Mouse (Mus musculus) limb, embryonic 14.5 days (tissue): Measurements from ENCODE around the gene Iqce. TPM values are rescaled to one million over a fixed set of nuclear protein-coding genes. Genes with fewer than 3 reads are reported as not detected.
A peak's percentile ranks its signal among the peaks of the same experiment; 100 is the strongest.

Source experiments
- ATAC-seq: fragments of 200-750 bp; cut with Nextera tagmentation; 2 replicates; pipeline ENCODE4 v1.8.0; 2017; ENCODE audit warnings: low read depth, moderate number of reproducible peaks, moderate TSS enrichment; ENCODE audit not compliant: low FRiP score
- DNase-seq: peaks from one replicate; pipeline ENCODE4 v3.0.0-alpha.2; 2015; ENCODE audit warnings: low spot score
- H3K27ac ChIP-seq: fragments of 300-500 bp; sonication (generic); replicated peaks from 2 replicates; pipeline ENCODE4 v1.5.1; 2014; ENCODE audit warnings: low read depth, mild to moderate bottlenecking, low read length, moderate library complexity, mixed read lengths
- H3K27me3 ChIP-seq: fragments of 300-500 bp; sonication (generic); 2 replicates; pipeline ENCODE4 v1.6.1; 2014; ENCODE audit warnings: low read length, mixed read lengths; ENCODE audit not compliant: control insufficient read depth, insufficient read depth
- H3K36me3 ChIP-seq: fragments of 300-500 bp; sonication (generic); 2 replicates; pipeline ENCODE4 v1.6.1; 2014; ENCODE audit warnings: mild to moderate bottlenecking, low read length, moderate library complexity, mixed read lengths; ENCODE audit not compliant: control insufficient read depth, insufficient read depth
- H3K4me1 ChIP-seq: fragments of 300-500 bp; sonication (generic); 2 replicates; pipeline ENCODE4 v1.6.1; 2014; ENCODE audit warnings: antibody characterized with exemption, low read length, mixed read lengths; ENCODE audit not compliant: control insufficient read depth, insufficient read depth
- H3K4me2 ChIP-seq: fragments of 300-500 bp; sonication (generic); replicated peaks from 2 replicates; pipeline ENCODE4 v1.6.1; 2014; ENCODE audit warnings: low read depth, mild to moderate bottlenecking, low read length, moderate library complexity; ENCODE audit not compliant: severe bottlenecking
- H3K4me3 ChIP-seq: fragments of 300-500 bp; sonication (generic); replicated peaks from 2 replicates; pipeline ENCODE4 v1.5.1; 2014; ENCODE audit warnings: low read length
- H3K9ac ChIP-seq: fragments of 300-500 bp; sonication (generic); 2 replicates; pipeline ENCODE4 v1.6.1; 2014; ENCODE audit warnings: mild to moderate bottlenecking, low read depth, low read length, moderate library complexity; ENCODE audit not compliant: severe bottlenecking
- H3K9me3 ChIP-seq: fragments of 300-500 bp; sonication (generic); 2 replicates; pipeline ENCODE4 v1.6.1; 2016; ENCODE audit warnings: low read length; ENCODE audit not compliant: control insufficient read depth
- POLR2A ChIP-seq: fragments of 200-500 bp; IDR thresholded peaks from 2 replicates; pipeline ENCODE4 v1.8.0; 2012; ENCODE audit warnings: inconsistent platforms, mild to moderate bottlenecking, moderate library complexity, borderline replicate concordance; ENCODE audit not compliant: insufficient read depth, insufficient read length; ENCODE audit errors: extremely low read depth
- WGBS: fragments of 180-500 bp; shearing (Covaris S2); extraction: QIAGEN DNeasy Blood & Tissue Kit; methylation state at CpG from one replicate; pipeline ENCODE4 v1.1.7; 2014; 5-methylcytosine and 5-hydroxymethylcytosine counted together
- polyA plus RNA-seq, 2 experiments: library from polyadenylated mRNA; depleted of rRNA in 1 of 2; stranded (reverse) in 1 of 2; unstranded in 1 of 2; fragments of >200 nt; fragmentation: Nextera tagmentation in 1 of 2; extraction: Ambion mirVana in 1 of 2; gene quantifications; 2 replicates each; pipeline versions ENCODE4 v1.2.1 to v1.2.3; 2012 to 2014

Iqce gene
- polyA plus RNA-seq, 2 experiments, result 23.4 to 38.3 TPM

- WGBS, result 74% methylated on average over 9 of the region's 10 CpGs
- no peak overlapping the region for H3K4me2 ChIP-seq
- peaks cover 48% of the 10 kb centered on the region for H3K36me3 ChIP-seq
- no peaks in the 10 kb centered on the region; the same call in 1 of the 2 replicates for H3K4me1 ChIP-seq
- no peak for TF ChIP-seq POLR2A
- ATAC-seq, result no peak
- no peak overlapping the region for H3K27ac ChIP-seq
- H3K9ac ChIP-seq, result no peak overlapping the region
- no peak overlapping the region for H3K4me3 ChIP-seq
- H3K27me3 ChIP-seq, result no peaks in the 10 kb centered on the region
- H3K9me3 ChIP-seq, result no peaks in the 10 kb centered on the region
- DNase-seq, result no peak
Measured at GRCm38 (mm10) chr5:140621517-140621916, 80.7 kb downstream of the Iqce start.

GRCm38 (mm10) chr5:140621092-140621491 lies 81.1 kb downstream of the Iqce start:
- Histone ChIP-seq H3K9me3 (no peaks in the 10 kb centered on the region), H3K27ac (no peak overlapping the region), H3K36me3 (peaks cover 43% of the 10 kb centered on the region), H3K4me3 (no peak overlapping the region), H3K4me1 (no peaks in the 10 kb centered on the region; the same call in 1 of the 2 replicates), H3K27me3 (no peaks in the 10 kb centered on the region), H3K4me2 (no peak overlapping the region), H3K9ac (no peak overlapping the region)
- no peak for ATAC-seq
- WGBS, result 67% methylated on average over 9 of the region's 9 CpGs
- no peak for DNase-seq
- TF ChIP-seq POLR2A, result no peak

DNA sequence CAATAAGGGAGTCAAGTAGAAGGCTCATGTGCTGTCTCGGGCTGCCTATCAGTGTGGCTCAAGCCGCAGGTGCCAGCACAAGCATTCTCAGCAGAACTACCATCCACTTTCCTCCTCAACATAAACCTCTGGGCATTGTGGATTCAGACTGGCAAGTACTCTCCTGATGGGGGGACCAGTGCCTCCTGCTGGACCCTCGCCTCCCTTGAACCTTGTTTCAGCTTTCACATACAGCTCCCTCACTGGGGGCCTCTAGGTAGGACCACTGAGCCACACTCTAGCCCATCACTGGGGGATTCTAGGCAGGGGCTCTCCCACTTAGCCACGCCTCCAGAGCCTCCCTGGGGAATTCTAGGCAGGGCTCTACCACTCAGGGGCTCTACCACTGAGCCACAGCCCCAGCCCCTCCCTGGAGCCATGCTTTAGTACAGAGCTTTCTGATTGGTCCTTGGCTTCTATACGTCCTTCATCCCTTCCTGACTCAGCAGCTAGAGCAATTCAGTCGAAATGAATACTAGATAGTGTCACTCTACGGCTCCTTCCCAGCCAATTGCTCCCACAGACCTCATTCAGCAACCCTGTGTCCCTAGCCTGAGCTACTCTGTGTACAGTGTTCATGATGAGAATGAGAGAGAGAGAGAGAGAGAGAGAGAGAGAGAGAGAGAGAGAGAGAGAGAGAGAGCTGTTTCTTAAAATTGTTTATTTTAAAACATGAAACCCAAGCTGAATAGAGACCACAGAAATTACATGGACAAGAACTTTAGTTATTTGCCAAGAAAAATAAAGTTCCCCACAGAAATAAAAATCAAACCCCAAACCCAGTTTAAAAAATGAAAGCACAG lies 82.1 kb downstream of the Iqce start:
- Histone ChIP-seq H3K9me3 (no peaks in the 10 kb centered on the region), H3K27ac (0 out of 2 replicates have a peak overlapping the region, but pooled peaks have one; percentile 52), H3K36me3 (peaks cover 36% of the 10 kb centered on the region), H3K4me3 (no peak overlapping the region), H3K4me1 (no peaks in the 10 kb centered on the region; the same call in 1 of the 2 replicates), H3K9ac (no peak overlapping the region), H3K4me2 (no peak overlapping the region), H3K27me3 (no peaks in the 10 kb centered on the region)
- no peak for TF ChIP-seq POLR2A
- ATAC-seq (peak; percentile 14; the same call in 1 of the 2 replicates), DNase-seq (no peak)
- WGBS, result 65% methylated on average over 7 of the region's 7 CpGs

DNA sequence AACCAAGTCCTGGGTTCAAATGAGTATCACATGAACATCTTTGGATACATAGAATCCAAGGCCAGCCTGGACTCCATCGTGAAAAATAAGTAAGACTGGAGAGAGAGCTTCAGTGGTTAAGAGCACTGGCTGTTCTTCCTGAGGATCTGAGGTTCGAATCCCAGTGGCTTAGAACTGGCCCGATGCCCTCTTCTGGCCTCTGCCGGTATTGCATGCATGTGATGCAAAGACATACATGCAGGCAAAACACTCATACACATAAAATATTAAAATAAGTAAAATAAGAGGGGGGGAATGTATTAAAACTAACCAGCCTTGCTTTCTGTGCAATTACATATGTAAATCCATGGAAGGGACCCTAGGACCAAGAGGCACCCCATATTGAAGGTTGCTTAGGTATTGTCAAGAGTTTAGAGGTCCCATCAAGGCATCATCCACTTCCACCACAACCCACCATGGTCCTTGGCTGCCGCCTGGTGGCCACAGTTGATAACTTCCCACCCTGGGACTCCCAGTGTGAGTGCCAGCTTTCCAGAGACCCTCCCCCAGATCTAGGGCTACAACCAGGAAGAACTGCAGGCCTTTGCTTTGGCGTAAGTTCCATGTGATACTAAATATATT lies 82.9 kb downstream of the Iqce start:
- Histone ChIP-seq H3K4me1 (no peaks in the 10 kb centered on the region; the same call in 1 of the 2 replicates), H3K9me3 (no peaks in the 10 kb centered on the region), H3K36me3 (peaks cover 32% of the 10 kb centered on the region), H3K27ac (no peak overlapping the region), H3K4me3 (no peak overlapping the region), H3K4me2 (no peak overlapping the region), H3K27me3 (no peaks in the 10 kb centered on the region), H3K9ac (no peak overlapping the region)
- TF ChIP-seq POLR2A, result no peak
- DNase-seq (peak; percentile 69), ATAC-seq (peak; percentile 36; the same call in 1 of the 2 replicates)
- WGBS, result 21% methylated on average over 6 of the region's 6 CpGs

DNA sequence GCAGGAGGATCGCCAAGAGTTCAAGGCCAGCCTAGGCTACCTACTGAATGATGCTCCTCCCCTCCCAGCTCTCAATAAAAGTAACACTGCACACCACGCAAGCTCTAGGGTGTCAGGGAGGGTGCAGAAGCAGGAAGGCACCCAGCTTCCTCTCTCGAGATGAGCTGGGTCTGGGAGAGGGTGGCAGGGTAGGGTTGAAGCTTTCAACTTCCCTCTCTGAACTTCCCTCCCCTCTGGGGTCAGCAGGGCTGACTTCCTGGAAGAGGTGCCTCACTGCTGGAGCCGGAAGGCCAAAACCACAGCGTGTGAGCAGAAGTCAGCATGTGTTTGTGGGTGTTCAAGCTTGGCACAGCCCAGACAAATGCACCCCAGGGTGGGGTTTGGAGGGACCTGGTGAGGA lies 84.5 kb downstream of the Iqce start:
- no peaks in the 10 kb centered on the region; the same call in 1 of the 2 replicates for H3K4me1 ChIP-seq
- H3K27ac ChIP-seq, result no peak overlapping the region
- WGBS, result 77% methylated on average over 5 of the region's 5 CpGs

More for the DNA sequence above, 84.5 kb downstream of the Iqce start:
- TF ChIP-seq POLR2A, result no peak
- no peaks in the 10 kb centered on the region for H3K9me3 ChIP-seq
- no peaks in the 10 kb centered on the region for H3K27me3 ChIP-seq
- H3K4me2 ChIP-seq, result no peak overlapping the region
- peaks cover 24% of the 10 kb centered on the region for H3K36me3 ChIP-seq
- H3K9ac ChIP-seq, result no peak overlapping the region
- DNase-seq (no peak), ATAC-seq (no peak)
- H3K4me3 ChIP-seq, result no peak overlapping the region
